Mouse (Mus musculus) cerebral cortex, adult 2 months (tissue): ENCODE measurements around the gene Agmat.

Experiments used
- WGBS: fragments of 180-500 bp; shearing (Covaris S2); methylation state at CpG from one replicate; pipeline ENCODE4 v1.1.7; 2018; 5-methylcytosine and 5-hydroxymethylcytosine counted together

Agmat gene

DNA sequence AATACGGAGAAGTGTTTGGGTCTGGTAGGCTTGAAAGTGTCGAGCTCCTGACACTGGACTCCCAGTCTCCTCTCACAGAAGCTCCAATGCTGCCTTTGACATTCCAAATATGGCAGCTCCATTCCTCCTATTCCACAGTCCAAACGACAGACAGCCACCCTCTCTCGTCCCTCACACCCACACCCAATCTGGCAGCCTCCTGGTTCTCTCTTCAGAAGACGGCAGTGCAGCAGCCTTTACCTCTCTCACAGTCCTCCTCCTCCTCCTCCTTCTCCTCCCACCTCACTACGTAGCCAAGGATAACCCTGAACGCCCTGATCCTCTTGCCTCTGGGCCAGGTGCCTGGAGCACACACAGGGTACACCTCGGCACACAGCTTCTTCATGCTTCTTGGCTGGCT lies 33.4 kb downstream of the Agmat start:
- WGBS = 45% methylated on average over 8 of the region's 8 CpGs

- 66% methylated on average over 8 of the region's 8 CpGs for WGBS
Measured at GRCm38 (mm10) chr4:141781201-141781985, 34.9 kb downstream of the Agmat start.

- WGBS = 47% methylated on average over 5 of the region's 5 CpGs
Measured at GRCm38 (mm10) chr4:141784835-141785234, 38.4 kb downstream of the Agmat start.

GRCm38 (mm10) chr4:141786141-141786540 lies 39.7 kb downstream of the Agmat start:
- 94% methylated on average over 13 of the region's 13 CpGs for WGBS

DNA sequence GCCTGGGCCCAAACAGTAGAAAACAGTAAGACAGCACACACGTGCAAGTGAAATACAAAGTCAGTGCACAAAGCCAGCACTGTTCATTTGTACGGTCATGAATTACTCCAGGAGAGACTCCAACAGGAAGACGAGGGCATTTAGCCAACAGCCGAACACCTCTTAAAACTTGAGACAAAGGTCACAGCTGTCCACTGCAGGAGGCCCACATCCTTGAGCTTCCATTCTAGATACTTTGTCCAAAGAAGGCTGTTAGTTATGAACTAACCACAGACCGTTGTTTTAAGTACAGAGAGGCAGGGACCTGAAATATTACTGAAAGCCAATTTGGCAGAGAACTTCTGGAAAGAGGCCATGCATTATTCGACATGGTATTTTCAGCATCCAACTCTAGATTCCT lies 40.6 kb downstream of the Agmat start:
- WGBS = 30% methylated on average over 6 of the region's 6 CpGs

- 77% methylated on average over 7 of the region's 7 CpGs for WGBS
Measured at GRCm38 (mm10) chr4:141787462-141787861, 41.0 kb downstream of the Agmat start.

DNA sequence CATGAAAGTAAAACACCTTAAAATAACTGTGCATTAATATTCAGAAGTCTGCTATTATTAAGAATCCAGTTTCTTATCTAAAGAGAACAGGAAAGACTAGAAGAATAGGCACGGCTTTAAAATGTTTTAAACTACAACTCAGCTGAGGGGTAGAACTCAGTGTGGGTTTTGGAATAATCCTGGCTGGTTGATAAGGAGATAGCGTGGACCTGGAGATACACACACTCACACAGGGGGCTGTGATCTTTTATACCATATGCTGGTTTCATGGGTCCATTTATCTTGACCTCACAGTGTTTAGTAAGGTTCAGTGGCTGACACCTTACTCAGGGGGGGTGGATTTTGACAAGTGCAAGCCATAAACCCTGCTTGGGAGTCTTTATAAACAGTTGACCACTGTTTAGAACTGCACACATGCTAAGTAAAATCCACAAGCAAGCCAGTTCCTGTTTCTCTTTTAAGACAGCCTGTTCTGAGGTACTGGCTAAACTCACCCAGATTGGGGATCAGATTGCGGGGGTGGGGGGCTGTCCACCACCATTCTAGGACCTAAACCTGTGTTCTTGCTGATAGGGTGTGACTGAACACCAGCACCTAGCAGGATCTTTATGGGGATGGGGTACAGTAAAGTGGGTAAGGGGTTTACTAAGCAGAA lies 43.2 kb downstream of the Agmat start:
- 37% methylated on average over 3 of the region's 3 CpGs for WGBS

- under 1% methylated on average over 42 of the region's 42 CpGs for whole genome bisulfite sequencing
Measured at GRCm38 (mm10) chr4:141790524-141790990, 44.1 kb downstream of the Agmat start, which contains the start of gene Dnajc16. Gene Dnajc16 (minus strand): TSS chr4:141790931.

DNA sequence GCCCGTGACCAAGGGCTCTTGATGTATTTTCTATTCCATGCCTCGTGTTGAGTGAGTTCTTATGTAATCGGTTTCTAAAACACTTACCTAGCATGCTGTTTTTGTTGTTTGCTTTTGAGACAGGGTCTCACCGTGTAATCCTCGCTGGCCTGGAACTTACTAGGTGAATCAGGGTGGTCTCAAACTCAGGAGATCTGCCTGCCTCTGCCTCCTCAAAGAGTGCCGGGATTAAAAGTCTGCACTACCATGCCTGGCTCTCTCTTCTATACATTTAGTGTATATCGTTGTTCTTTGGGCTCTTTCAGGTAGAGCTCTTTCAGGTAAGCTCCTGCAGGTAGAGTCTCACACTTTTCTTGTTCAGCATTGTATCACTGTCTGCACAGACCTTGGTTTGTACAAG lies 45.0 kb downstream of the Agmat start:
- WGBS = 85% methylated on average over 7 of the region's 7 CpGs

- WGBS = 66% methylated on average over 8 of the region's 8 CpGs
Measured at GRCm38 (mm10) chr4:141791951-141792350, 45.5 kb downstream of the Agmat start.

DNA sequence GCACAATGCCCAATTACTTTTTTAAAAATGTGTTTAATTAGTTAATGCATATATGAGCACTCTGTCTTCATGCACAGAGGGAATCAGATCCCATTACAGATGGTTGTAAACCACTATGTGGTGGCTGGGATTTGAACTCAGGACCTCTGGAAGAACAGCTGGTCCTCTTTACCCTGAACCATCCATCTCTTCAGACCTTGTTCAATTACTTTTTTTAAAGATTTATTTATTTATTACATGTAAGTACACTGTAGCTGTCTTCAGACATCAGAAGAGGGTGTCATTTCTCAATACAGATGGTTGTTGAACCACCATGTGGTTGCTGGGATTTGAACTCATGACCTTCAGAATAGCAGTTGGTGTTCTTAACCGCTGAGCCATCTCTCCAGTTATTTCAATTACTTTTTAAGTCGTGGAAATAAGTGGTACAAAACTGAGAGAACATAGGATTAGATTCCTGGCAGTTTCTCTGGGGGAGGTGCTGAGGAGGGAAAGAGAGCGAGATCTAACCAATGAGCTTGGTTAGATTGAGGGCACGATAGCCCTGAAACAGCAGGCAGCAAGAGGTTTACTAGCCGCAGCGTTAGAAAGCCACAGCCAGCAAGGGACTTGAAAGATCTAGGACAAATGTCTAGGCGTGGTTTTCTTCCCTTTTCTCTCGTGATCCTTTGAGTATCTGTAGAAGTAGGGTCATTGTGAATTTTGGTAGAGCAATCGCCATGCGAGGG lies 46.2 kb downstream of the Agmat start:
- WGBS = 7% methylated on average over 10 of the region's 10 CpGs

GRCm38 (mm10) chr4:141793282-141794151 lies 47.0 kb downstream of the Agmat start, which contains the start of gene Casp9:
Gene Casp9 (plus strand): TSS chr4:141793612.
- under 1% methylated on average over 80 of the region's 80 CpGs for WGBS

DNA sequence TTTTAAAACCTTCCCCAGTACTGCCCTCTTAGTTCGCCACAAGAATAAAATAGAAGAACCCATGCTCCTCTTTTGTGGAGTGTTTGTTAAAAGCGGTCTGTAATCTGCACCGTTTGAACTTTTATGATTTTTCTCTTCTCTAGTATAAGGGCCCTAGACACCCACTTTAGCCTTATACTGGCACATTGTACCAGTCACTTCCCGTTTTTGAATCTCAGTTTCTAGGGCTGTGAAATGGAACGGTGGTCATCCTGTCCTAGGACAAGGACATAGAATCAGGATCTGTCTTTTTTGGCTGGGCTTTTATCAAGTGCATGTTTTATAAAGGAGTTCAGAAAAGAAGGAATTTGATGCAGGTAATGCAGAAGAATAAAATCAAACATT lies 47.7 kb downstream of the Agmat start:
- WGBS = under 1% methylated on average over 5 of the region's 5 CpGs

DNA sequence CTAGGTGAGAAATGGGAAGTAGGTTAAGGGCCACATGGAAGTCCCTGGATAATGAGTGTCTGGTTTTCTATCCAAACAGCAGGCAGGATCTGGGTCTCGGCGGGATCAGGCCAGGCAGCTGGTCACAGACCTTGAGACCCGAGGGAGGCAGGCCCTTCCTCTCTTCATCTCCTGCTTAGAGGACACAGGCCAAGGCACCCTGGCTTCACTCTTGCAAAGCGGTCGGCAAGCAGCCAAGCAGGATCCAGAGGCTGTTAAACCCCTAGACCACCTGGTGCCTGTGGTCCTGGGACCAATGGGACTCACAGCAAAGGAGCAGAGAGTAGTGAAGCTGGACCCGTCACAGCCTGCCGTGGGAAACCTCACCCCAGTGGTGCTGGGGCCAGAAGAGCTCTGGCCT lies 49.9 kb downstream of the Agmat start:
- WGBS = 85% methylated on average over 7 of the region's 7 CpGs

DNA sequence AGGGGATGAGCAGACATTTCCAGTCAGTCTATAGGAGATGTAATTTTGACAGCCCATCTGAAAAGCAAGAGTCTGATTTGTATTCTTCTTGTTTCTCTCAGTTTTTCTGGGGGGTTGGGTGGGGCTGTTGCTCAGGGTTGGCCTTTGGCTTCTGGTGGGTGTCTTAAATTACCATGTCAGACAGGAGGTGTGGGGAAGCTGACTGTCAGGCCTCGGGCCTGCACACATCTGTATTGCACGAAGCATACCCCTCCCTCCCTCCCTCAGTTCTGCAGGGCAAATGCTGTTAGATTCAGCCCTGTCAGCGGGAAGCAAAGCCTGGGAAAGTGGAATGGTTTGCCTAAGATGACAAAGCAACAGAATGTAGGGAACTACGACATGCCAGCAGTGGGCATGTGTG lies 50.5 kb downstream of the Agmat start:
- 94% methylated on average over 4 of the region's 4 CpGs for WGBS

DNA sequence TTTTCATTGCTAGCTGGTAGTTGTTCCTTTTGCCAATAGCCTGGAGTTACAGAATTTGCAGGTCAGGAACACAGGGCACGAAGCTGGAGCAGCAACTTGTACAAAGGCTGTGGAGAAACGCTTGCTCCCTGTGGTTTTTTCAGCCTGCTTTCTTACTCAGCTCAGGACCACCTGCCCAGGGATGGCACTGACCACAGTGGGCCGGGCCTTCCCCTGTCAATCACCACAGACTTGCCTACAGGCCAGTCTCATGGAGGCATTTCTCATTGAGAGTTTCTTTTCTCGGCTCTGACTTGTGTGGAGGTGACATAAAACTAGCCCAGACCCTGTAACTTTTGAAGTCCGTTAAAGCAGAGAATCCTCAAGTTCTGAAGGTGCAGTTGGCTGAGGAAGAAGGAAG lies 51.1 kb downstream of the Agmat start:
- 93% methylated on average over 5 of the region's 5 CpGs for WGBS

DNA sequence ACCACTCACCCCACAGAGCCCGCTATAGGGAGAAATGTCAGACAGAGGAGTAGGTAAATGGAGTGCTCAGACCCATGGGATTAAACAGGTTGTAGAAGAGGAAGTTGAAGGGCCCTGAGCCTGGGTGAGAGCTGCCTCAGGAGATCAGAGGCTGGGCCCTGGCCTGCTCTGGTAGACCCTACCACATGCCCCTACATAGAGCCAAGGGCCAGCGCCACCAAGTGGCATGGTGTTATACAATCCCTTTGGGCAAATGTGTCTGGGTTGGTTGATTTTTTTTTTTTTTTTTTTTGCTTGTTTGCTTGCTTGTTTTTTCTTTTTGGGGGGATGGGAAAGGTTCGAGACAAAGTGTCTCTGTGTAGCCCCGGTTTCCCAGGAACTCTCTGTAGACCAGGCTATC lies 57.6 kb downstream of the Agmat start:
- WGBS = 80% methylated on average over 4 of the region's 4 CpGs

GRCm38 (mm10) chr4:141805886-141806285 lies 59.4 kb downstream of the Agmat start:
- 92% methylated on average over 8 of the region's 8 CpGs for WGBS
